Mouse (Mus musculus): Measurements from ENCODE around the gene Ttll5. TPM values are rescaled to one million over a fixed set of nuclear protein-coding genes. Genes with fewer than 3 reads are reported as not detected.

Ttll5 gene
- polyA plus RNA-seq, 1 experiment from 2014 or later = 11.2 TPM

- Histone ChIP-seq H3K4me1 (replicated peaks) (peaks cover 30% of the 10 kb centered on the region), H3K9me3 (replicated peaks) (no peaks in the 10 kb centered on the region), H3K4me2 (no peak overlapping the region), H3K27ac (peak overlapping the region; percentile 1; the same call in 1 of the 2 replicates), H3K36me3 (no peaks in the 10 kb centered on the region), H3K9ac (no peak overlapping the region), H3K27me3 (no peaks in the 10 kb centered on the region), H3K4me3 (no peak overlapping the region)
- WGBS = 50% methylated on average over 9 of the region's 9 CpGs
- ATAC-seq (replicated peaks; ENCODE audit: insufficient number of reproducible peaks, insufficient read depth, low FRiP score, low read depth) = no peak
Observed at GRCm38 (mm10) chr12:86036368-86037166, 212.1 kb downstream of the Ttll5 start.

DNA sequence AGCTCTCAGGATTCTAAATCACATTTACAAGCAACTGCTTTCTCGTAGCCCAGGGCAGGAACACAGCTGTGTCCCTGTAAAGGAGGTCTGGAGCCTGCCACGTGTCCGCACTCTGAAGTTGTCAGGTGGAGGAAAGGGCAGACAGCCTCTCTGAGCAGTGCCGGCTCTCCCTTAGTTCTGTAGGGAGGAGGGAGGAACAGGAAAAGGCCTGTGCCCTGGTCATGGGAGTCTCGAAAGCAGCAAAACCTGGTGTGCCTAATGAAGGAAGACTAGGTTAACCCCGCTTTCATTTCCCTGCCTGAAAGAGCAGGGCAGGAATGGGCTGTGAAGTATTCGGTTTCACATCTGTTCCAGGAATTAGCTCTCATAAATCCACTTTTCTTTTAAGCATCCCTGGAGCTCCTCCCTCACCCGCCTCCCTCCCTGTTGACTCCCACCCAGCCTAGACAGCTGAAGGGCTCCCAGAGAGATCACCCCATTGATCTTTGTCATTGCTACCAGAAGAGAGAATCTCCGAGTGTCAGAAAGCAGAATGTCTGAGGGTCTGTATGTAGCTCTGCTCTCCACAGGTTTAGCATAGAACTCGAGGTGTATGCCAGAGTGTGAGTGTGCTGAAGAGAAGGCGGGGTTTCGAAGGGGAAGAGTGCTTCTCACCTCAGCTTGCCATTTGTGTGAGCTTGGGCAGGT lies 212.9 kb downstream of the Ttll5 start:
- peak; percentile 72 for ATAC-seq (replicated peaks; ENCODE audit: insufficient number of reproducible peaks, insufficient read depth, low FRiP score, low read depth)
- Histone ChIP-seq H3K4me3 (no peak overlapping the region), H3K4me2 (no peak overlapping the region), H3K36me3 (no peaks in the 10 kb centered on the region), H3K27ac (peak overlapping the region; percentile 1; the same call in 1 of the 2 replicates), H3K27me3 (no peaks in the 10 kb centered on the region), H3K4me1 (replicated peaks) (peaks cover 25% of the 10 kb centered on the region), H3K9me3 (replicated peaks) (no peaks in the 10 kb centered on the region), H3K9ac (no peak overlapping the region)
- 31% methylated on average over 12 of the region's 12 CpGs for WGBS

- WGBS = 73% methylated on average over 5 of the region's 5 CpGs
- ATAC-seq (replicated peaks; ENCODE audit: insufficient number of reproducible peaks, insufficient read depth, low FRiP score, low read depth) = no peak
- Histone ChIP-seq H3K4me1 (replicated peaks) (peaks cover 17% of the 10 kb centered on the region), H3K27ac (no peak overlapping the region; the same call in 1 of the 2 replicates), H3K4me2 (no peak overlapping the region), H3K9me3 (replicated peaks) (no peaks in the 10 kb centered on the region), H3K27me3 (no peaks in the 10 kb centered on the region), H3K4me3 (no peak overlapping the region), H3K36me3 (peaks cover 4% of the 10 kb centered on the region; the same call in 1 of the 2 replicates), H3K9ac (no peak overlapping the region)
Observed at GRCm38 (mm10) chr12:86039078-86039477, 214.6 kb downstream of the Ttll5 start.

- 73% methylated on average over 6 of the region's 6 CpGs for WGBS
- H3K36me3 ChIP-seq = peaks cover 4% of the 10 kb centered on the region; the same call in 1 of the 2 replicates
- ATAC-seq (replicated peaks; ENCODE audit: insufficient number of reproducible peaks, insufficient read depth, low FRiP score, low read depth) = no peak
- no peak overlapping the region for H3K4me3 ChIP-seq
- H3K4me1 ChIP-seq (replicated peaks) = peaks cover 17% of the 10 kb centered on the region
- no peaks in the 10 kb centered on the region for H3K27me3 ChIP-seq
- H3K9me3 ChIP-seq (replicated peaks) = no peaks in the 10 kb centered on the region
- H3K4me2 ChIP-seq = no peak overlapping the region
- no peak overlapping the region for H3K27ac ChIP-seq
- no peak overlapping the region for H3K9ac ChIP-seq
Observed at GRCm38 (mm10) chr12:86039751-86040150, 215.3 kb downstream of the Ttll5 start.

DNA sequence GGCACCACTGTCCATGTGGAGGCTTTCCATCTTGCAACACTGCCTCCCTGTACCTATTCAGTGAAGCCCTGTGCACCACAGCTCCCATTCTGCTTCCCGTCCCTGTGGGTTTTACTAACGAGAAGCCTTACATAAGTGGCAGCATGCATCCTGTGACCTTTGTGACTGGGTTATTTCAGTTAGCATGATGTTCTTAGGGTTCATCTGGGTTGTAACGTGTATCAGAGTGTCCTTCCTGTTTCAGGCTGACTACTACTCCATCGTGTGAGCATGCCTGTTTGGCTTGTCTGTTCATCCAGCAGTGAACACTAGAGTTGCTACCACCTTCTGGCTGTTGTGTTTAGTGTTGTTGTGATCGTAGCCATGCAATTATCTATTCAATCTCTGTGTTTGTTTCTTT lies 221.7 kb downstream of the Ttll5 start:
- H3K36me3 ChIP-seq = peaks cover 4% of the 10 kb centered on the region; the same call in 1 of the 2 replicates
- no peak overlapping the region for H3K27ac ChIP-seq
- peaks cover 6% of the 10 kb centered on the region for H3K4me1 ChIP-seq (replicated peaks)
- no peaks in the 10 kb centered on the region for H3K27me3 ChIP-seq
- no peak overlapping the region for H3K9ac ChIP-seq
- 76% methylated on average over 5 of the region's 5 CpGs for WGBS
- no peak overlapping the region for H3K4me3 ChIP-seq
- ATAC-seq (replicated peaks; ENCODE audit: insufficient number of reproducible peaks, insufficient read depth, low FRiP score, low read depth) = no peak
- H3K4me2 ChIP-seq = no peak overlapping the region
- no peaks in the 10 kb centered on the region for H3K9me3 ChIP-seq (replicated peaks)

- Histone ChIP-seq H3K9me3 (replicated peaks) (no peaks in the 10 kb centered on the region), H3K9ac (no peak overlapping the region), H3K36me3 (peaks cover 4% of the 10 kb centered on the region; the same call in 1 of the 2 replicates), H3K4me1 (replicated peaks) (peaks cover 6% of the 10 kb centered on the region), H3K27ac (no peak overlapping the region), H3K4me2 (no peak overlapping the region), H3K27me3 (no peaks in the 10 kb centered on the region), H3K4me3 (no peak overlapping the region)
- WGBS = 82% methylated on average over 2 of the region's 2 CpGs
- no peak for ATAC-seq (replicated peaks; ENCODE audit: insufficient number of reproducible peaks, insufficient read depth, low FRiP score, low read depth)
Observed at GRCm38 (mm10) chr12:86046776-86047175, 222.3 kb downstream of the Ttll5 start.

- Histone ChIP-seq H3K4me1 (replicated peaks) (peaks cover 6% of the 10 kb centered on the region), H3K4me2 (no peak overlapping the region), H3K9me3 (replicated peaks) (no peaks in the 10 kb centered on the region), H3K9ac (no peak overlapping the region), H3K27me3 (no peaks in the 10 kb centered on the region), H3K27ac (no peak overlapping the region), H3K4me3 (no peak overlapping the region), H3K36me3 (peaks cover 4% of the 10 kb centered on the region; the same call in 1 of the 2 replicates)
- WGBS = 79% methylated on average over 8 of the region's 8 CpGs
- ATAC-seq (replicated peaks; ENCODE audit: insufficient number of reproducible peaks, insufficient read depth, low FRiP score, low read depth) = no peak
Observed at GRCm38 (mm10) chr12:86047376-86047775, 222.9 kb downstream of the Ttll5 start.

DNA sequence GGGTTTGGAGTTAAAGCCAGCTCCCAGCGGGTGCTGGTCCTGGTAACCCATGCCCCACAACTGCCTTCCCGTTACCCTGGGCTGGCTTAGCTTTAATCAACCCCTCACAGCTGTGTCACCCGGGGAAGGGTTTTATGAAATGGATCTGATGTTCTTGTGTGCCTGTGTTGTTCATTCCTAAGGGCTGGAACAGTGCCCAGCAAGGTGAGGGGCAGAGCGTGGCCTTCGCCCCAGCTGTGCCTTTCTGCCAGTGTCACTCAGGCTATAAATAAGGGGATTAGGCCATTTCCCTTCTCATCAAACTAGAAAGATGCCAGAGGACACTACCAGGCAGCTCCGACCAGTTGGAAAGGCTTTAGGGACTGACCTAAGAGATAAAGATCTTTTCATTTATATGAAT lies 225.4 kb downstream of the Ttll5 start:
- Histone ChIP-seq H3K4me1 (replicated peaks) (peaks cover 6% of the 10 kb centered on the region), H3K4me3 (no peak overlapping the region), H3K9me3 (replicated peaks) (no peaks in the 10 kb centered on the region), H3K9ac (no peak overlapping the region), H3K36me3 (no peaks in the 10 kb centered on the region), H3K4me2 (no peak overlapping the region), H3K27ac (no peak overlapping the region), H3K27me3 (no peaks in the 10 kb centered on the region)
- WGBS = 60% methylated on average over 6 of the region's 6 CpGs
- no peak for ATAC-seq (replicated peaks; ENCODE audit: insufficient number of reproducible peaks, insufficient read depth, low FRiP score, low read depth)

- no peak overlapping the region for H3K4me2 ChIP-seq
- no peak overlapping the region for H3K27ac ChIP-seq
- WGBS = 84% methylated on average over 5 of the region's 5 CpGs
- H3K9ac ChIP-seq = no peak overlapping the region
- H3K9me3 ChIP-seq (replicated peaks) = no peaks in the 10 kb centered on the region
- no peaks in the 10 kb centered on the region; the same call in 1 of the 2 replicates for H3K36me3 ChIP-seq
- H3K27me3 ChIP-seq = no peaks in the 10 kb centered on the region
- H3K4me1 ChIP-seq (replicated peaks) = peaks cover 6% of the 10 kb centered on the region
- no peak for ATAC-seq (replicated peaks; ENCODE audit: insufficient number of reproducible peaks, insufficient read depth, low FRiP score, low read depth)
- no peak overlapping the region for H3K4me3 ChIP-seq
Observed at GRCm38 (mm10) chr12:86051477-86051876, 227.0 kb downstream of the Ttll5 start.

- no peaks in the 10 kb centered on the region for H3K27me3 ChIP-seq
- WGBS = 86% methylated on average over 2 of the region's 2 CpGs
- ATAC-seq (replicated peaks; ENCODE audit: insufficient number of reproducible peaks, insufficient read depth, low FRiP score, low read depth) = no peak
- H3K4me2 ChIP-seq = no peak overlapping the region
- H3K36me3 ChIP-seq = peaks cover 10% of the 10 kb centered on the region; the same call in 1 of the 2 replicates
- H3K4me3 ChIP-seq = no peak overlapping the region
- H3K4me1 ChIP-seq (replicated peaks) = no peaks in the 10 kb centered on the region
- no peak overlapping the region for H3K9ac ChIP-seq
- no peaks in the 10 kb centered on the region for H3K9me3 ChIP-seq (replicated peaks)
- no peak overlapping the region for H3K27ac ChIP-seq
Observed at GRCm38 (mm10) chr12:86055306-86055705, 230.8 kb downstream of the Ttll5 start.

DNA sequence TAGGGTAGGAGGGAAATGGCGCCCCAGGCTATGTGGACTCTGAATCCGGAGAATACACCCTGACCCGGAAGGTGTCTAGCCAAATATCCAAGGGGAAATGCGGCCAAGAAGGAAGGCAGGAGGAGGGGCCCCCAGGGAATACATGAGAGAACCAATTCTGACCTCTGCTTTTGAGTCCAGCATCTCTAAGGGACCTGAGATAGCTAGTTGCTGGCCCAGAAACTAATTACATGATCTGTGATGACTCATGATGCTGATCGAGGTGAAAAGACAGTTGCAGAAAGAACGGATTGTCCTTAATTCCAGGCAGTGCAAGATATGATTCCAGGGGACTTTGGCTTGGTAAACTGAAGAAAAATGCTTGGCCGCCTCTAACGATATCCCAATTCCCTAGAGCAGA lies 232.5 kb downstream of the Ttll5 start:
- Histone ChIP-seq H3K4me2 (no peak overlapping the region), H3K27me3 (no peaks in the 10 kb centered on the region), H3K9me3 (replicated peaks) (no peaks in the 10 kb centered on the region), H3K4me3 (no peak overlapping the region), H3K4me1 (replicated peaks) (no peaks in the 10 kb centered on the region), H3K27ac (no peak overlapping the region), H3K9ac (no peak overlapping the region), H3K36me3 (peaks cover 18% of the 10 kb centered on the region; the same call in 1 of the 2 replicates)
- ATAC-seq (replicated peaks; ENCODE audit: insufficient number of reproducible peaks, insufficient read depth, low FRiP score, low read depth) = no peak
- WGBS = 81% methylated on average over 8 of the region's 8 CpGs
